Mouse (Mus musculus): ENCODE measurements around the gene Mrpl11. TPM values are rescaled to one million over a fixed set of nuclear protein-coding genes. Genes with fewer than 3 reads are reported as not detected.
A peak's percentile ranks its signal among the peaks of the same experiment; 100 is the strongest.

Gene Mrpl11
- 153 and 154 TPM in 2 replicates for polyA plus RNA-seq (2016; fragmentation: Nextera tagmentation; extraction: Ambion mirVana)

- peak within 1 kb of the TSS; percentile 80 for H3K4me2 ChIP-seq
- H3K4me3 ChIP-seq (replicated peaks), result peak within 1 kb of the TSS; percentile 81
- peak within 1 kb of the TSS; percentile 84 for H3K27ac ChIP-seq
- 0 out of 2 replicates have a peak, but pooled peaks cover 3% of the 10 kb centered on the region for H3K9me3 ChIP-seq
- peak within 1 kb of the TSS; percentile 86 for H3K9ac ChIP-seq (replicated peaks)
- no peaks in the 10 kb centered on the region for H3K27me3 ChIP-seq
- H3K4me1 ChIP-seq (replicated peaks), result peaks cover 7% of the 10 kb centered on the region
- under 1% methylated on average over 34 of the region's 34 CpGs for WGBS
- peak; percentile 96 for ATAC-seq (ENCODE audit: insufficient number of reproducible peaks, insufficient read depth, low FRiP score, low TSS enrichment, low read depth)
- peaks cover 33% of the 10 kb centered on the region for H3K36me3 ChIP-seq
These were observed at the start of gene Mrpl11 for GRCm38 (mm10) chr19:4961928-4962601. Gene Mrpl11 (plus strand): TSS chr19:4962147.

DNA sequence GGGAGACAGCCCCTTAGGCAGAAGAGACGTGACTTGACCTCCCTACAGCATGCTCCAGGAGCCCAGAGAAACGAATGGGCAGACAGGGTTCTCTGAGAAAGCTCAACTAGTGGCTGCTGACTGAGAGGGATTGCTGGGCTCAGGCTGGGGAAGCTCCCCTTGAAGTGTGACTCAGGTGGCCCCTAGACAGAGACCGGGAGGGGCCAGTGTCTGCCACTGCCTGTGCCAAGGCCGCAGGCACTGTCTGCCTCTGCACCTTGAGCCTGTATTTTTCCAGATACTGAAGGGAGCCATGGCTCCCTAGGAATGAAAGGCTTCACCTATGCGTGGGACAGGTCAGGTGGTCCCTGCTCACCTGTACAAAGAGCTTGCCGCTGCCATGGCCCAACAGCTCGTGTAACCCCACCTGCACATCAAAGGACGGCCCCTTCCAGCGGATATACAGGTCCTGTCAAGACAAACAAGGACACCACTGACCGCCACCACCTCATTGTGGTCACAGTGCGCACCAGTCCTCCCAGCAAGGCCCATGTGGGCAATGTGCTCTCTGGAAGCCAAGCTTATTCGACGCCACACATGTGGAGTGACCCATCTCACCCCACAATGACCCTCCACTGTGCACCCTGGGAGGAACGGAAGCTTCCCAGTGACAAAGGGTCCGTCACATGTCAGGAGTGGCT lies 45.9 kb upstream of the Mrpl11 start:
- Histone ChIP-seq H3K36me3 (peaks cover 98% of the 10 kb centered on the region), H3K4me1 (replicated peaks) (no peaks in the 10 kb centered on the region), H3K4me3 (replicated peaks) (no peak overlapping the region), H3K9me3 (no peaks in the 10 kb centered on the region), H3K27ac (no peak overlapping the region), H3K9ac (replicated peaks) (no peak overlapping the region), H3K4me2 (no peak overlapping the region), H3K27me3 (no peaks in the 10 kb centered on the region)
- ATAC-seq (ENCODE audit: insufficient number of reproducible peaks, insufficient read depth, low FRiP score, low TSS enrichment, low read depth), result no peak
- WGBS, result 93% methylated on average over 15 of the region's 15 CpGs

GRCm38 (mm10) chr19:4916827-4917226 lies 45.1 kb upstream of the Mrpl11 start:
- Histone ChIP-seq H3K4me3 (replicated peaks) (no peak overlapping the region), H3K27me3 (no peaks in the 10 kb centered on the region), H3K9me3 (no peaks in the 10 kb centered on the region), H3K27ac (no peak overlapping the region), H3K4me2 (no peak overlapping the region), H3K4me1 (replicated peaks) (no peaks in the 10 kb centered on the region), H3K36me3 (peaks cover 98% of the 10 kb centered on the region), H3K9ac (replicated peaks) (no peak overlapping the region)
- 87% methylated on average over 10 of the region's 10 CpGs for WGBS
- no peak for ATAC-seq (ENCODE audit: insufficient number of reproducible peaks, insufficient read depth, low FRiP score, low TSS enrichment, low read depth)

GRCm38 (mm10) chr19:4919652-4920051 lies 42.3 kb upstream of the Mrpl11 start:
- WGBS, result 89% methylated on average over 6 of the region's 6 CpGs
- Histone ChIP-seq H3K4me3 (replicated peaks) (no peak overlapping the region), H3K9me3 (no peaks in the 10 kb centered on the region), H3K27me3 (no peaks in the 10 kb centered on the region), H3K27ac (no peak overlapping the region), H3K4me2 (no peak overlapping the region), H3K4me1 (replicated peaks) (no peaks in the 10 kb centered on the region), H3K36me3 (peaks cover 98% of the 10 kb centered on the region), H3K9ac (replicated peaks) (no peak overlapping the region)
- ATAC-seq (ENCODE audit: insufficient number of reproducible peaks, insufficient read depth, low FRiP score, low TSS enrichment, low read depth), result no peak

- no peak overlapping the region for H3K4me3 ChIP-seq (replicated peaks)
- H3K27me3 ChIP-seq, result no peaks in the 10 kb centered on the region
- 96% methylated on average over 11 of the region's 11 CpGs for WGBS
- H3K9me3 ChIP-seq, result no peaks in the 10 kb centered on the region
- H3K9ac ChIP-seq (replicated peaks), result no peak overlapping the region
- peaks cover 17% of the 10 kb centered on the region for H3K4me1 ChIP-seq (replicated peaks)
- no peak for ATAC-seq (ENCODE audit: insufficient number of reproducible peaks, insufficient read depth, low FRiP score, low TSS enrichment, low read depth)
- H3K27ac ChIP-seq, result no peak overlapping the region
- H3K36me3 ChIP-seq, result peaks cover 61% of the 10 kb centered on the region
- no peak overlapping the region for H3K4me2 ChIP-seq
These were observed 36.7 kb upstream of the Mrpl11 start for GRCm38 (mm10) chr19:4925121-4925860.

- peak within 1 kb of the TSS; percentile 86 for H3K27ac ChIP-seq
- H3K36me3 ChIP-seq, result peaks cover 33% of the 10 kb centered on the region
- H3K27me3 ChIP-seq, result no peaks in the 10 kb centered on the region
- under 1% methylated on average over 32 of the region's 32 CpGs for WGBS
- peaks cover 17% of the 10 kb centered on the region for H3K4me1 ChIP-seq (replicated peaks)
- ATAC-seq (ENCODE audit: insufficient number of reproducible peaks, insufficient read depth, low FRiP score, low TSS enrichment, low read depth), result peak; percentile 98
- H3K4me2 ChIP-seq, result peak within 1 kb of the TSS; percentile 71
- peak within 1 kb of the TSS; percentile 67 for H3K9ac ChIP-seq (replicated peaks)
- H3K4me3 ChIP-seq (replicated peaks), result peak within 1 kb of the TSS; percentile 54
- H3K9me3 ChIP-seq, result no peaks in the 10 kb centered on the region
These were observed 33.9 kb upstream of the Mrpl11 start, which contains the start of gene Dpp3 for GRCm38 (mm10) chr19:4927904-4928531. Gene Dpp3 (minus strand): TSS chr19:4928287.

DNA sequence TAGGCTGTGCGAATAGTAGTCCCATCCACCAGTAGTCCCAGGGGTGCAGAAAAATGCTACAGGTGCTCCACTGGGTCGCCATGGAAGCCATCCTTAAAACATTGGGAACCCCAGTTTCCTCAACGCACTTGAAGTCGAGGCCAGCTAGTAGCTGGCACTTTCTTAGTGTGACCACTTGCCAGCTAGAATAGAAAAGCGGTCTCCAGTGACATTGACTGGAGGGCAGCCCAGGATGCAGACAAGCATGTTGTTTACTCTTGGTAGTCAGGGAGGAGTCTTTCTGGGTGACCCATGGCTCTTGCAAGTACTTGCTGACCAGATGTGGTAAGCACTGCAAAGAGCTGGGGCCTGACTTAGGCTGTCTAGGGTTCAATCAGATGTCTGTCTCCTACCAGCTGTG lies 33.2 kb upstream of the Mrpl11 start:
- no peak; the same call in 1 of the 2 replicates for ATAC-seq (ENCODE audit: insufficient number of reproducible peaks, insufficient read depth, low FRiP score, low TSS enrichment, low read depth)
- H3K27ac ChIP-seq, result peak overlapping the region; percentile 86
- peak overlapping the region; percentile 67 for H3K9ac ChIP-seq (replicated peaks)
- H3K9me3 ChIP-seq, result no peaks in the 10 kb centered on the region
- peaks cover 17% of the 10 kb centered on the region for H3K4me1 ChIP-seq (replicated peaks)
- WGBS, result 66% methylated on average over 5 of the region's 5 CpGs
- H3K4me2 ChIP-seq, result peak overlapping the region; percentile 71
- peak overlapping the region; percentile 54 for H3K4me3 ChIP-seq (replicated peaks)
- no peaks in the 10 kb centered on the region for H3K27me3 ChIP-seq
- H3K36me3 ChIP-seq, result peaks cover 30% of the 10 kb centered on the region

DNA sequence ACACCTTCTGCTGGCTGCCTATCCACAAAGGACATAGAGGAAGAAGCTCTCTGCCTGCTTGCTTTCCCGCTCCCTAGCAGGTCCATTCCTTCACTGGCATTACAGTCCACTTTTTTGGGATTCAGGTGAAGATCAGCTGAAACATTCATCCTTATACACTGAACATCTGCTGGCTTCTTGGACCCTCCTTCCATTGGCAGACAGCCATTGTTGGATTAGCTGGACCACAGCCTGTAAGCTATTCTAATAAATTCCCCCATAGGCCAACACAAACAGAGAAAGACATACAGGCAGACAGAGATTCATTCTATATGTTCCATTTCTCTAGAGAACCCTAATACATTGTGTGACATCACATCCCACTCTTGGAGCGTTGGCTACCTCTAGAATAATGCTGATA lies 25.1 kb upstream of the Mrpl11 start:
- H3K4me2 ChIP-seq, result no peak overlapping the region
- no peak for ATAC-seq (ENCODE audit: insufficient number of reproducible peaks, insufficient read depth, low FRiP score, low TSS enrichment, low read depth)
- no peak overlapping the region for H3K9ac ChIP-seq (replicated peaks)
- no peaks in the 10 kb centered on the region for H3K9me3 ChIP-seq
- WGBS, result 91% methylated on average over 2 of the region's 2 CpGs
- H3K27me3 ChIP-seq, result peaks cover 4% of the 10 kb centered on the region
- no peaks in the 10 kb centered on the region for H3K4me1 ChIP-seq (replicated peaks)
- no peak overlapping the region for H3K4me3 ChIP-seq (replicated peaks)
- no peak overlapping the region for H3K27ac ChIP-seq
- H3K36me3 ChIP-seq, result 0 out of 2 replicates have a peak, but pooled peaks cover 5% of the 10 kb centered on the region

GRCm38 (mm10) chr19:4937444-4938310 lies 24.3 kb upstream of the Mrpl11 start:
- H3K27me3 ChIP-seq, result peaks cover 10% of the 10 kb centered on the region
- no peak overlapping the region for H3K4me3 ChIP-seq (replicated peaks)
- H3K4me2 ChIP-seq, result no peak overlapping the region
- no peaks in the 10 kb centered on the region for H3K9me3 ChIP-seq
- 79% methylated on average over 17 of the region's 17 CpGs for WGBS
- ATAC-seq (ENCODE audit: insufficient number of reproducible peaks, insufficient read depth, low FRiP score, low TSS enrichment, low read depth), result no peak
- H3K27ac ChIP-seq, result no peak overlapping the region
- H3K36me3 ChIP-seq, result 0 out of 2 replicates have a peak, but pooled peaks cover 5% of the 10 kb centered on the region
- peaks cover 5% of the 10 kb centered on the region; the same call in 1 of the 2 replicates for H3K4me1 ChIP-seq (replicated peaks)
- H3K9ac ChIP-seq (replicated peaks), result no peak overlapping the region

DNA sequence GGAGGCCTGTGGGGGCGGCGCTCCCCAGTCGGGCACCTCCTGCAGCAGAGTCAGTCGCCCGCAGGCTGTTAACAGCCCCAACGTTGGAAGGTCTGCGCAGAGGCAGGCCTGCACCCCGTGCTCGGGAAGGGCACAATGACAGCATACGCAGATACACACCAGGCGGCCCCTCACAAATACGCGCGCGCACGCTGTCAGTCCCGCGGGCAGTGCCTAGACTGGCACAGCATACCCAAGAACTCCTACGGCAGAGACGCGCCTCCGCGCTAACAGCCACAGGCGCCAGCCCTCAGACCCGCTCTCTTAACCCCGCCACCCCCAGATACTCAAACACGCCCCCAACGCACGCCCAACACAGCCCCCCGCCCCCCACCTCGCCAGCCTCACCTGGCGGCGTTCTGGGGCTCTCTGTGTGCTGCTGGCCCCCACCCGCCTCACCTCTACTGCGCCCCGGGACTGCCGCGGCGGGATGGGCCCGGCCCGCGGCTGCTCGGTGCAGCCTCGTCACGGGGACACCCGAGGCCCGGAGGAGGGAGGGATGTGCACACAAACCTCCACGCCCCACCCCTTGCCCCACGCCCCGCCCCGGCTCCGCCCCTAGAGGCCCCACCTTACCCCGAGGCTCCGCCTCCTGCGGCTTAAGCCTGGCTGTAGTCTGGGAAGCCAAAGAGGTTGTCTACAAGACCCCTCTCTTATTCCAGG lies 19.2 kb upstream of the Mrpl11 start, which contains the start of gene Peli3:
TSS of gene Peli3 (minus strand) at position 577 of the 702 bp plus-strand sequence.
- peak; percentile 93 for ATAC-seq (ENCODE audit: insufficient number of reproducible peaks, insufficient read depth, low FRiP score, low TSS enrichment, low read depth)
- H3K27ac ChIP-seq, result 0 out of 2 replicates have a peak within 1 kb of the TSS, but pooled peaks have one; percentile 7
- WGBS, result under 1% methylated on average over 50 of the region's 55 CpGs

More for the DNA sequence above, 19.2 kb upstream of the Mrpl11 start, which contains the start of gene Peli3:
- Histone ChIP-seq H3K4me2 (peak within 1 kb of the TSS; percentile 93), H3K4me1 (replicated peaks) (peaks cover 11% of the 10 kb centered on the region), H3K27me3 (peaks cover 12% of the 10 kb centered on the region), H3K36me3 (no peaks in the 10 kb centered on the region), H3K9ac (replicated peaks) (peak within 1 kb of the TSS; percentile 73), H3K4me3 (replicated peaks) (peak within 1 kb of the TSS; percentile 68), H3K9me3 (no peaks in the 10 kb centered on the region)
